Mouse (Mus musculus) pancreas, adult 10 weeks (tissue): ENCODE results near the gene Gm10190. TPM values are rescaled to one million over a fixed set of nuclear protein-coding genes. Genes with fewer than 3 reads are reported as not detected.

Source experiments
- polyA plus RNA-seq: library from polyadenylated mRNA; stranded (reverse); fragments of 350-450 nt; fragmentation: Illumina TruSeq; extraction: RNeasy Lipid Tissue Mini Kit (QIAGEN cat#74804); gene quantifications from one replicate; pipeline ENCODE4 v1.2.3, GENCODE M21; 2015; ENCODE audit warnings: low read depth, low replicate concordance; ENCODE audit not compliant: insufficient read depth

Gm10190 gene
- not detected for polyA plus RNA-seq

DNA sequence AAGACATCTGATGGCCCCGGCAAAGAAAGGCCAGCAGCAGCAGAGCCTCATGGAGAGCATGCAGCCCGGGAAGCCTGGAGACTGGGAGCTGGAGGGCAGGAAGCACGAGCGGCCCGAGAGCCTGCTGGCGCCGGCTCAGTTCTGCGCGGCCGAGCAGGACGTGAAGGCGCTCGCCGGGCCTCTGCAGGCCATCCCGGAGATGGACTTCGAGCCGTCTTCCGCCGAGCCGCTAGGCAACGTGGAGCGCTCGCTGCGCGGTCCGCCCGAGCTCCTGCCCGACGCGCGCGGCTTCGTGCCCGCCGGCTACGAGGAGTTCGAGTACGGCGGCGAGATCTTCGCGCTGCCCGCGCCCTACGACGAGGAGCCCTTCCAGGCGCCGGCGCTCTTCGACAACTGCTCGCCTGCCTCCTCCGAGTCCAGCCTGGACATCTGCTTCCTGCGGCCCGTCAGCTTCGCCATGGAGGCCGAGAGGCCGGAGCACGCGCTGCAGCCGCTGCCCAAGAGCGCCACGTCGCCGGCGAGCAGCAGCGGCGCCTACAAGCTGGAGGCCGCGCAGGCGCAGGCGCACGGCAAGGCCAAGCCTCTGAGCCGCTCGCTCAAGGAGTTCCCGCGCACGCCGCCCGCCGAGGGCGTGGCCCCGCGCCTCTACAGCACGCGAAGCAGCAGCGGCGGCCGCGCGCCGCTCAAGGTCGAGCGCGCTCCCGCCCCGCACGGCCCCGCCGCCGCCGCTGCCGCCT, at the start of gene Gm10190:
Gene Gm10190, minus strand, starts transcription at position 553 of the 737 bp plus-strand sequence.

Other genes starting within 250 kb of the Gm10190 start
- gene Galm, start 246.1 kb downstream of the Gm10190 start, polyA plus RNA-seq = 1.6 TPM
- 50.7 TPM for gene Srsf7, start 166.2 kb downstream of the Gm10190 start, polyA plus RNA-seq
- not detected for gene Ttc39d, start 166.1 kb downstream of the Gm10190 start, polyA plus RNA-seq
- gene Gemin6, start 149.1 kb downstream of the Gm10190 start, polyA plus RNA-seq = 1.8 TPM
- 5.6 TPM for gene Morn2, start 83.3 kb downstream of the Gm10190 start, polyA plus RNA-seq
- gene Dhx57, start 83.1 kb downstream of the Gm10190 start, polyA plus RNA-seq = 5.4 TPM
- gene Arhgef33, start 66.1 kb downstream of the Gm10190 start, polyA plus RNA-seq = not detected
- gene Sos1, start 106.9 kb upstream of the Gm10190 start, polyA plus RNA-seq = 3.0 TPM
- not detected for gene Cdkl4, start 204.3 kb upstream of the Gm10190 start, polyA plus RNA-seq